In the genomic region with DNA sequence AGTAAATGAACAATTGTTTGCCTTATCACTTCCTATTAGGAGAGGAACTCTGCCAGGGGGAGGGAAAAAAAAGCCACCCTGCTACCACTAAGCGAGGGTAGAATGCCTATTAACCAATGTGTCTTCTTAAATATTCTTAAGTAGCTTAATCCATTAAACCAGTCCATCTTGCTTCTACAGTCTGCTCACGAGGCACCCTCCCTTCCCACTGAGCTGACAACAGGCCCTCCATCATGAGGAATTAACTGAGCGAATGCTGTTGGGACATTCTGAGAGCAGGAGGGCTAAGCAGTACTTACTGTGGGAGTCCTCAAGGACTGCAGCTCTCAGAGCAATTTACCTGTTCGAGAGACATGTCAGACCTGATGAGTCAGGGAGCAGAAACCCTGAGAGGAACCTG, we compare ENCODE assay signal across 23 mouse cellular contexts.
"Had no signal": no experiment of that assay in that cellular context is flagged by ENCODE, and none has a peak within 500 bp of the region (broad histone marks: within the 10 kb centered on the region; RNA-seq: fewer than 3 reads in every experiment).

No protein-coding gene starts in this region.

- DNase-seq: kidney, adult 11 months; kidney, adult 9 months; kidney, postnatal 14 days; kidney, postnatal 4 days; left cerebral cortex, postnatal 4 days; liver, postnatal 0 days; lung, embryonic 14.5 days; lung, postnatal 10 days; lung, postnatal 4 days; right cerebral cortex, adult 18-20 months; right cerebral cortex, postnatal 14 days; right cerebral cortex, postnatal 4 days; thymus, adult 18-20 months; thymus, postnatal 36 days had no signal

- H3K27me3 ChIP-seq: intestine, embryonic 15.5 days; limb, embryonic 12.5 days; limb, embryonic 15.5 days; midbrain, embryonic 12.5 days; neural tube, embryonic 13.5 days had no signal

- H3K9me3 ChIP-seq: intestine, embryonic 15.5 days; limb, embryonic 12.5 days; limb, embryonic 15.5 days; midbrain, embryonic 12.5 days; neural tube, embryonic 13.5 days had no signal

- H3K4me3 ChIP-seq: intestine, embryonic 15.5 days; limb, embryonic 12.5 days; limb, embryonic 15.5 days; midbrain, embryonic 12.5 days; myocyte; neural tube, embryonic 13.5 days had no signal

- ATAC-seq: intestine, embryonic 15.5 days; liver, postnatal 0 days; midbrain, embryonic 16.5 days had no signal

- H3K9ac ChIP-seq: intestine, embryonic 15.5 days; limb, embryonic 12.5 days; limb, embryonic 15.5 days; liver, embryonic 14.5 days; liver, postnatal 0 days; lung, embryonic 14.5 days; midbrain, embryonic 12.5 days; neural tube, embryonic 13.5 days had no signal

- H3K36me3 ChIP-seq: intestine, embryonic 15.5 days; limb, embryonic 12.5 days; limb, embryonic 15.5 days; midbrain, embryonic 12.5 days; neural tube, embryonic 13.5 days had no signal

- H3K27ac ChIP-seq: intestine, embryonic 15.5 days; limb, embryonic 12.5 days; limb, embryonic 15.5 days; liver, embryonic 14.5 days; midbrain, embryonic 12.5 days; neural tube, embryonic 13.5 days had no signal

- H3K4me2 ChIP-seq: intestine, embryonic 15.5 days; limb, embryonic 12.5 days; limb, embryonic 15.5 days; liver, embryonic 11.5 days; lung, embryonic 14.5 days; midbrain, embryonic 12.5 days; neural tube, embryonic 13.5 days had no signal
